Mouse (Mus musculus) E14TG2a.4 (cell line): ENCODE results near the gene Hcn4.

Experiments
- CTCF ChIP-seq: conservative IDR thresholded peaks from 2 replicates; pipeline ENCODE4 v1.5.1; 2014; ENCODE audit warnings: low read length
- NANOG ChIP-seq: IDR thresholded peaks from 2 replicates; pipeline ENCODE4 v1.6.1; 2014; ENCODE audit warnings: borderline replicate concordance, low read length, mixed read lengths

DNA sequence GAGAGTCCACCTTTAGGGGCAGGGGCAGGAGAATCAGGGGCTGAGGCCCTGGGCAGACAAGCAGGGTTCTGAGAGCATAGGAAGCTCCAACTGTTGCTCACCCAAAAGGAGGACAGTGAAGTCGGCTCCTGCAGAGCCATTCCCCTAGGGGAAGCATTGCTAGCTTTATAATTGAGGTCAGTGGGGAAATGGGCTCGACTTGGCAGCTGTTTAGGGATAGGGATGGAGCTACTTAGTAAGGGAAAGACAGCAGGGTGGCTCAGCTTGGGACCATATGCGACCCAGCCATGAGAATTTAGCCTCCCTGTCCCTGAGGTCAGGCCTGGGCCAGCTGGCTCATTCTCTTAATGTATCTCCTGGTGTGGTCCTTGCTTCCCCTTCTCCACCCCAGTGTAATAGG, 31.7 kb downstream of the Hcn4 start:
- no peak for TF ChIP-seq CTCF
- TF ChIP-seq NANOG = no peak
